Mouse (Mus musculus) frontal cortex, adult (tissue): ENCODE results near the gene Impg1.

Experiments
- ATAC-seq: cut with Nextera tagmentation; 2 replicates; pipeline ENCODE4 v1.9.2; 2017; ENCODE audit warnings: mild to moderate bottlenecking, moderate library complexity, mixed read lengths; ENCODE audit not compliant: low TSS enrichment

Gene Impg1

GRCm38 (mm10) chr9:80282426-80282825, 182.9 kb downstream of the Impg1 start:
- ATAC-seq = no peak

GRCm38 (mm10) chr9:80280724-80281123, 184.6 kb downstream of the Impg1 start:
- no peak for ATAC-seq

GRCm38 (mm10) chr9:80277770-80278169, 187.5 kb downstream of the Impg1 start:
- ATAC-seq = no peak

- ATAC-seq = peak; percentile 34; the same call in 1 of the 2 replicates
Measured at GRCm38 (mm10) chr9:80277157-80277556, 188.1 kb downstream of the Impg1 start.

- no peak for ATAC-seq
Measured at GRCm38 (mm10) chr9:80275772-80276134, 189.5 kb downstream of the Impg1 start.

GRCm38 (mm10) chr9:80275053-80275771, 190.1 kb downstream of the Impg1 start:
- no peak for ATAC-seq

GRCm38 (mm10) chr9:80272951-80273350, 192.3 kb downstream of the Impg1 start:
- no peak for ATAC-seq

GRCm38 (mm10) chr9:80269596-80269995, 195.7 kb downstream of the Impg1 start:
- ATAC-seq = peak; percentile 90

- ATAC-seq = no peak
Measured at GRCm38 (mm10) chr9:80266507-80266906, 198.8 kb downstream of the Impg1 start.

GRCm38 (mm10) chr9:80266086-80266485, 199.2 kb downstream of the Impg1 start:
- ATAC-seq = no peak
